Mouse (Mus musculus) forebrain, embryonic 16.5 days (tissue): ENCODE measurements around the gene Tia1. TPM values are rescaled to one million over a fixed set of nuclear protein-coding genes. Genes with fewer than 3 reads are reported as not detected.
A peak's percentile ranks its signal among the peaks of the same experiment; 100 is the strongest.

ENCODE experiments used
- ATAC-seq: fragments of 200-750 bp; cut with Nextera tagmentation; 2 replicates; pipeline ENCODE4 v1.8.0; 2017; ENCODE audit warnings: mild to moderate bottlenecking, moderate library complexity
- H3K27ac ChIP-seq: fragments of 300-500 bp; sonication (generic); 2 replicates; pipeline ENCODE4 v1.5.1; 2014; ENCODE audit warnings: low read length, control low read depth
- H3K27me3 ChIP-seq: fragments of 300-500 bp; sonication (generic); replicated peaks from 2 replicates; pipeline ENCODE4 v1.6.1; 2014; ENCODE audit warnings: low read length; ENCODE audit not compliant: control insufficient read depth, insufficient read depth
- H3K36me3 ChIP-seq: fragments of 300-500 bp; sonication (generic); 2 replicates; pipeline ENCODE4 v1.6.1; 2014; ENCODE audit not compliant: control insufficient read depth, insufficient read depth
- H3K4me1 ChIP-seq: fragments of 300-500 bp; sonication (generic); replicated peaks from 2 replicates; pipeline ENCODE4 v1.6.1; 2014; ENCODE audit warnings: low read length; ENCODE audit not compliant: control insufficient read depth, insufficient read depth
- H3K4me2 ChIP-seq: fragments of 300-500 bp; sonication (generic); 2 replicates; pipeline ENCODE4 v1.6.1; 2014; ENCODE audit warnings: mild to moderate bottlenecking, low read length, control low read depth
- H3K4me3 ChIP-seq: fragments of 300-500 bp; sonication (generic); replicated peaks from 2 replicates; pipeline ENCODE4 v1.5.1; 2014; ENCODE audit warnings: mild to moderate bottlenecking, low read length, control low read depth
- H3K9ac ChIP-seq: fragments of 300-500 bp; sonication (generic); replicated peaks from 2 replicates; pipeline ENCODE4 v1.6.1; 2014; ENCODE audit warnings: low read depth, low read length, control low read depth
- H3K9me3 ChIP-seq: fragments of 300-500 bp; sonication (generic); 2 replicates; pipeline ENCODE4 v1.6.1; 2016; ENCODE audit warnings: low read length; ENCODE audit not compliant: control insufficient read depth
- WGBS: fragments of 180-500 bp; shearing (Covaris S2); extraction: QIAGEN DNeasy Blood & Tissue Kit; methylation state at CpG from one replicate; pipeline ENCODE4 v1.1.7; 2014; 5-methylcytosine and 5-hydroxymethylcytosine counted together
- polyA plus RNA-seq: library from polyadenylated mRNA; unstranded; fragments of >200 nt; fragmentation: Nextera tagmentation; extraction: Ambion mirVana; gene quantifications from 2 replicates; pipeline ENCODE4 v1.2.1, GENCODE M21; 2015

Tia1 gene
- polyA plus RNA-seq, 1 experiment from 2014 or later: 414 TPM

DNA sequence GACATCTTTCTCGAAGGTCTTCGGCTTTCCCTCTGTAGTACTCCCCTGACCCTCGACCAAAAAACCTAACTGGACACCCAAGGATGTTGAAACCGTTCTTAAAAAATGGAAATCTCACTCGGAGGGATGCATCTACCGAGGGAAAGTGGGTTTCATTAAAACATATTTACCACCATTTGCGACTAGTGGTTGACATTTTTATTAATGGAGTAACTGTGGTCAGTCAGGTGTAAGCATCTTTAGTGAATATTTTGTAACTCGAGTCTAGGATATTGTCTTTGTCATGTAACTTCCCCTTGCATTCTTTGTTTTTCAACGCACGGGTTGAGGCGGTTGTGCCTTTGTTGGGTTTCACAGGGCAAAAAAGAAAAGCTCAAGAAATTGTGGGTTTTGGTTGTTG lies 977 bp downstream of the Tia1 start:
- peak overlapping the region; percentile 100 for H3K27ac ChIP-seq
- H3K4me2 ChIP-seq: peak overlapping the region; percentile 89
- no peaks in the 10 kb centered on the region for H3K36me3 ChIP-seq
- H3K9me3 ChIP-seq: no peaks in the 10 kb centered on the region
- no peak for ATAC-seq
- no peaks in the 10 kb centered on the region for H3K27me3 ChIP-seq
- WGBS: under 1% methylated on average over 11 of the region's 11 CpGs
- peaks cover 20% of the 10 kb centered on the region for H3K4me1 ChIP-seq
- H3K4me3 ChIP-seq: peak overlapping the region; percentile 85
- H3K9ac ChIP-seq: peak overlapping the region; percentile 100

GRCm38 (mm10) chr6:86406306-86406705 lies 2.3 kb downstream of the Tia1 start:
- Histone ChIP-seq H3K27ac (no peak overlapping the region), H3K4me1 (peaks cover 20% of the 10 kb centered on the region), H3K4me3 (peak overlapping the region; percentile 40), H3K27me3 (no peaks in the 10 kb centered on the region), H3K9ac (no peak overlapping the region), H3K36me3 (no peaks in the 10 kb centered on the region), H3K9me3 (no peaks in the 10 kb centered on the region), H3K4me2 (peak overlapping the region; percentile 89)
- no peak for ATAC-seq

DNA sequence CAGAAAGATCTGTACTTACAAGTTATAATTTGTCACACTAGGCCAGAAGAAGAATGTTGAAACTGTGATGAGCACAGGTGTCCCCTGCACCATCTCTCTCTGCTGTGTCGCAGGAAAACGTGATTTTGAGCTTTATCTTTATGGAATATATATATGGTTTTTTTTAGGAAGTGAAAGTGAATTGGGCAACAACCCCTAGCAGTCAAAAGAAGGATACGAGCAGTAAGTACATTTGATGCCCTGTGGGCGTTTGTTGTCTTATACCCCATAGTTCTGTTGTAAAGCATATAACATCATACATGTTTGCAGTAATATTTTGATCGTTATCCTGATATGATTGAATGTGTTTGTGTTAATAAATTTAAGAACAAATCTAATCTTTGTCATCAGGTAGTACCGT lies 14.7 kb downstream of the Tia1 start:
- WGBS: 92% methylated on average over 6 of the region's 6 CpGs
- Histone ChIP-seq H3K36me3 (peaks cover 44% of the 10 kb centered on the region), H3K9me3 (no peaks in the 10 kb centered on the region), H3K4me2 (no peak overlapping the region), H3K27me3 (no peaks in the 10 kb centered on the region), H3K9ac (no peak overlapping the region), H3K4me1 (no peaks in the 10 kb centered on the region), H3K4me3 (no peak overlapping the region), H3K27ac (no peak overlapping the region)
- no peak for ATAC-seq

DNA sequence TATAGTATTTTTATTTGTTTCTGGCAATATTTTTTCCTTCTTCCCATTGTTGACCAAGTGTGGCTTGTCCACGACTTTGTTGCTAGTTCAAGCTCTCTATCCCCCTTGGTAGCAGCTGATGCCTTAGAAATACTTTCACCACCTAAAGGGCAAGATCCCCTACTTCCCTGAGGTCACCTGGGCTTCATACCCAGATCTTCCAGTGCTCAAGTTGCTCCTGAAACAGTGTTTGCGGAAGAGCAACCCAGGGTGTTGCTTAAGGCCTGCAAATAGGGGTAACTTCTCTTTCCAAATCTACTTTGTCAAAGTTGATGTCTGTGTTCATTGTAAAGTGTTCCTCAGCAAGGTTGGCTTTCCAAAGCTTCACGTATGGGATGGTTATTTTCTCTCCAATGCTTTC lies 15.2 kb downstream of the Tia1 start:
- Histone ChIP-seq H3K36me3 (peaks cover 44% of the 10 kb centered on the region), H3K27me3 (no peaks in the 10 kb centered on the region), H3K4me2 (no peak overlapping the region), H3K27ac (no peak overlapping the region), H3K9ac (no peak overlapping the region), H3K4me3 (no peak overlapping the region), H3K4me1 (no peaks in the 10 kb centered on the region), H3K9me3 (no peaks in the 10 kb centered on the region)
- ATAC-seq: no peak
- WGBS: 89% methylated on average over 3 of the region's 3 CpGs

- ATAC-seq: no peak
- WGBS: 78% methylated on average over 6 of the region's 6 CpGs
These were observed 16.5 kb downstream of the Tia1 start for GRCm38 (mm10) chr6:86420491-86420890.

DNA sequence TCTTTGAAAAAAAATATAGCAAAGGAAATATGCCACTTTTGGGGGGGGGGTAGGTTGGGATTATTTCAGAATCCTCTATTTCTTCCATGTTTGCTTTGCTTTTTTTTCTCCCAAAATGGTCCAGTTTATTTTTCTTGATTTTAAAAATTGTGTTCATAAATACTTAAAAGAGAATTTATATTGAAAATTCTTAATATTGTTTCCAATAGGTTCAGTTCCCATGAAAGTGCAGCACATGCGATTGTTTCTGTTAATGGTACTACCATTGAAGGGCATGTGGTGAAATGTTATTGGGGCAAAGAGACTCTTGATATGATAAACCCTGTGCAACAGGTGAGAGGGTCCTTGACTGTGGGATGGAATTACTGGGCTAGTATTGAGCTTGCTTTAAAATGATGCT lies 22.3 kb downstream of the Tia1 start, which contains the start of gene Gm44790:
Gm44790 (plus strand) TSS at position 301 of the 400 bp plus-strand sequence.
- Histone ChIP-seq H3K9ac (no peak within 1 kb of the TSS), H3K4me2 (no peak within 1 kb of the TSS), H3K4me3 (no peak within 1 kb of the TSS), H3K27ac (no peak within 1 kb of the TSS), H3K36me3 (peaks cover 57% of the 10 kb centered on the region), H3K27me3 (no peaks in the 10 kb centered on the region), H3K4me1 (no peaks in the 10 kb centered on the region), H3K9me3 (no peaks in the 10 kb centered on the region)
- WGBS: 93% methylated on average over 1 of the region's 1 CpGs
- no peak for ATAC-seq

More at GRCm38 (mm10) chr6:86420491-86420890, 16.5 kb downstream of the Tia1 start:
- no peaks in the 10 kb centered on the region for H3K27me3 ChIP-seq
- no peak overlapping the region for H3K27ac ChIP-seq
- no peak overlapping the region for H3K4me2 ChIP-seq
- H3K36me3 ChIP-seq: peaks cover 53% of the 10 kb centered on the region
- H3K4me3 ChIP-seq: no peak overlapping the region
- no peaks in the 10 kb centered on the region for H3K9me3 ChIP-seq
- H3K9ac ChIP-seq: no peak overlapping the region
- no peaks in the 10 kb centered on the region for H3K4me1 ChIP-seq

DNA sequence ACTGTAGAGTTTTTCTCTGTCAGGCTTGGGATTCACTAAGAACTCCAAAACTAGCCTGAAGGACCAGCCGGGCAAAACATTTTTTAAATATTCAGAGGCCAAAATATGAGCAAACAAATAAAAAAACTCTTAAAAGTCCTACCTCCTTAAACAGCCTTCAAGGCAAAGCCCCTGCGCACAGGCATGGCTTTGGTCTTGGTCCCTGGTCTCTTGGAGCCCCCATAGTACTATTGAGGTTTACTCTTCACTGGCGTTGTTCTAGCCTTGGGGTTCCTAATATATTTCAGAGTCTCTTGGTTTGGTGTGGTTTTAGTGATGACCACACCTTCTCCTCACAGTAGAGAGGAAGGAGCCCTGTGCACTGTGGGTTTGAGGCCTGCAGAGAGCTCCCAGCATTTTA lies 27.5 kb downstream of the Tia1 start:
- no peaks in the 10 kb centered on the region for H3K9me3 ChIP-seq
- no peaks in the 10 kb centered on the region for H3K27me3 ChIP-seq
- no peak overlapping the region for H3K4me2 ChIP-seq
- no peak for ATAC-seq
- WGBS: 97% methylated on average over 3 of the region's 3 CpGs
- no peak overlapping the region for H3K4me3 ChIP-seq
- no peak overlapping the region for H3K27ac ChIP-seq
- peaks cover 54% of the 10 kb centered on the region for H3K36me3 ChIP-seq
- H3K9ac ChIP-seq: no peak overlapping the region
- no peaks in the 10 kb centered on the region for H3K4me1 ChIP-seq

DNA sequence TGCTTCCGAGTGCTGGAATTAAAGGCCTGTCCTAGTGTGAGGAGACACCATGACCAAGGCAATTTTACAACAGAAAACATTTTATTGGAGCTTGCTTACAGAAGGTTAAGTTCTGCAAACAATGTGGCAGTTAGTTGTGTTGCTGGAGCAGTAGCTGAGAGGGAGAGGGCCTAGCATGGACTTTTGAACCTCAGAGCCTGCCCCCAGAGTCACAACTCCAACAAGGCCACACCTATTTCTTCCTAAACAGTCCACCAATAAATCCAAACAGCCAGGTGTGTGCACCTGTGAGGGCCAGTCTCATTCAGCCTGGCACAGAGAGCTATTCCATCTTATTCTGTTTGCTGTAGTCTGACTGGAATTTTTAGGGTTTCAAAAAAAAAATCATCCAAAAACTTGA lies 29.7 kb downstream of the Tia1 start:
- no peak overlapping the region for H3K9ac ChIP-seq
- ATAC-seq: no peak
- WGBS: 75% methylated on average over 1 of the region's 1 CpGs
- H3K27ac ChIP-seq: no peak overlapping the region
- peaks cover 35% of the 10 kb centered on the region for H3K36me3 ChIP-seq
- H3K4me1 ChIP-seq: peaks cover 6% of the 10 kb centered on the region; the same call in 1 of the 2 replicates
- no peak overlapping the region for H3K4me2 ChIP-seq
- H3K9me3 ChIP-seq: no peaks in the 10 kb centered on the region
- no peak overlapping the region for H3K4me3 ChIP-seq
- H3K27me3 ChIP-seq: no peaks in the 10 kb centered on the region

DNA sequence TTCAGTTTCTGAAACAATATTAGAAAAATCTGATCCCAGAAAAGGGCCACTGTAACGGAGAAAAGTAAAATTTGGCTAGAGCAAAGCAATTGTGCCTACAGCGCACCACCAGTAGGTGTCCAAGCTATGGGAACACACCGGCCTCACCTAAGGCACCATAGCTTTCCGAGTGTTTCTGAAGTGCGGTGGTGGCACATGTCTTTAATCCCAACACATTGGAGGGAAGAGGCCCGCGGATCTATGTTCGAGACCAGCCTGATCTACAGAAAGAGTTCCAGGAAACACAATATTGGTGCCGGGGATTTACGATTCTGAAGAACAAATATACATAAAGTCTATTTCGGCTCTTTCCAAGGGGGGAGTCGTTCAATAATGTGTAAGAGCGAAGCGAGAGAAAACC lies 33.7 kb downstream of the Tia1 start:
- H3K4me3 ChIP-seq: peak overlapping the region; percentile 70
- peak overlapping the region; percentile 53 for H3K9ac ChIP-seq
- ATAC-seq: 0 out of 2 replicates have a peak, but pooled peaks have one; percentile 21

More for the DNA sequence above, 33.7 kb downstream of the Tia1 start:
- Histone ChIP-seq H3K4me2 (peak overlapping the region; percentile 76), H3K36me3 (peaks cover 16% of the 10 kb centered on the region), H3K27me3 (no peaks in the 10 kb centered on the region), H3K4me1 (peaks cover 13% of the 10 kb centered on the region), H3K27ac (peak overlapping the region; percentile 56), H3K9me3 (no peaks in the 10 kb centered on the region)
- 1% methylated on average over 14 of the region's 14 CpGs for WGBS
